In the genomic region with DNA sequence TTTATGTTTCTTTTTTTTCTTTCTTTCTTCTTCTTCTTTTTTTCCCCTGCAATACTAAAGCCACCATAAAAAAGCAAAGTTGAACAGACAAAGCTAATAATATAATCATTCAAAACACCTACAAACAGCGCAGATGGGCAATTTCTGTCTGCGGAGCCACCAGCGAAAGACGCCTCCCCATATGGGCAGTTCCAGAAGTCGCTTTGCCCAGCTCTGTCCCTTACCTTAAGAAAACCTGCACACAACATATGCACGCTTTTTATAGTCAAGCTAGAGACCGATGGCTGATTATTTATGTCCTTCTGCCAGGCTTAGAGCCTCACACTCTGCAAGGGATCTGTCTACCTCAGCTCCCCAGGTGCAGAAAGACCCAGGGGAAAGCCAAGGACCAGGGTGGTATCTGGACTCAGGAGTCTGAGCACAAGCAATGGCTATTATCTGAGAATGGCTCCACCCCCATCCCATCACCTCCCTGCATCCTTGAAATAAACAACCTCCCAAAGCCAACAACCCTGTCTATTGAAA, we compare ENCODE assay signal across 24 mouse cellular contexts.
DNase-seq lines count a peak whose midpoint lies in the region; ATAC-seq and TF ChIP-seq lines count a peak whose summit lies in the region.
"Had no signal": no experiment of that assay in that cellular context is flagged by ENCODE, and none has a peak within 500 bp of the region (broad histone marks: within the 10 kb centered on the region; RNA-seq: fewer than 3 reads in every experiment).

No protein-coding gene starts in this region.

- DNase-seq in heart, adult 11 months, result peak; percentile 55
- DNase-seq in heart, postnatal 36 days, result no peak
- DNase-seq in left cerebral cortex, postnatal 25 days (ENCODE audit: low spot score in 2 of 2), result peak; percentile 27 to 29
- no peak for DNase-seq in left cerebral cortex, adult 18-20 months (ENCODE audit: low spot score in 2 of 2)
- DNase-seq in brain, embryonic 18.5 days (ENCODE audit: low read depth, low spot score), result peak; percentile 12
- peak; percentile 10 to 18 for DNase-seq in right cerebral cortex, postnatal 36 days (ENCODE audit: low spot score in 2 of 2)
- no peak for DNase-seq in midbrain, postnatal 0 days (ENCODE audit: low spot score)
- DNase-seq: adrenal gland, adult 2 months; cerebellum, postnatal 36 days; embryo, embryonic 11 days; gastrocnemius, postnatal 10 days; heart, postnatal 10 days; liver; lung, postnatal 4 days; midbrain, embryonic 14.5 days; thymus, adult 2 months; thymus, postnatal 4 days had no signal

- no peaks in the 10 kb centered on the region for H3K4me1 ChIP-seq in midbrain, postnatal 0 days (ENCODE audit: insufficient read depth, low read length)

- no peaks in the 10 kb centered on the region for H3K27me3 ChIP-seq in midbrain, postnatal 0 days (ENCODE audit: insufficient read depth, low read length)
- H3K27me3 ChIP-seq: embryonic facial prominence, embryonic 13.5 days; hindbrain, embryonic 12.5 days; neural tube, embryonic 12.5 days had no signal

- no peak overlapping the region for H3K9ac ChIP-seq in midbrain, postnatal 0 days (replicated peaks; ENCODE audit: low read length, poor library complexity, severe bottlenecking)
- H3K9ac ChIP-seq: embryonic facial prominence, embryonic 13.5 days; hindbrain, embryonic 12.5 days; neural tube, embryonic 12.5 days had no signal

- no peaks in the 10 kb centered on the region for H3K9me3 ChIP-seq in midbrain, postnatal 0 days (ENCODE audit: low read length)
- H3K9me3 ChIP-seq: hindbrain, embryonic 12.5 days had no signal

- intact Hi-C loops in heart, postnatal 36 days (cut with DNase I), result no loop called here
- intact Hi-C loops in left cerebral cortex, postnatal 25 days (cut with DNase I), result no loop called here

- no peaks in the 10 kb centered on the region for H3K36me3 ChIP-seq in midbrain, postnatal 0 days (ENCODE audit: insufficient read depth, low read length)
- H3K36me3 ChIP-seq: embryonic facial prominence, embryonic 13.5 days; hindbrain, embryonic 12.5 days; limb, embryonic 10.5 days; neural tube, embryonic 12.5 days had no signal

- H3K4me2 ChIP-seq in midbrain, postnatal 0 days (ENCODE audit: low read depth, low read length, poor library complexity, severe bottlenecking), result no peak overlapping the region
- H3K4me2 ChIP-seq: embryonic facial prominence, embryonic 13.5 days; heart, embryonic 11.5 days; hindbrain, embryonic 12.5 days; neural tube, embryonic 12.5 days had no signal

- H3K4me3 ChIP-seq in midbrain, postnatal 0 days (ENCODE audit: low read depth, low read length), result no peak overlapping the region
- H3K4me3 ChIP-seq: embryonic facial prominence, embryonic 13.5 days; erythroblast, embryonic 14.5 days; hindbrain, embryonic 12.5 days; limb, embryonic 10.5 days; neural tube, embryonic 12.5 days had no signal

- TF ChIP-seq CTCF in midbrain, postnatal 0 days (IDR thresholded peaks at IDR 0.05), result no peak

- ATAC-seq in midbrain, postnatal 0 days (ENCODE audit: low FRiP score), result no peak
- ATAC-seq: intestine, postnatal 0 days had no signal

- H3K27ac ChIP-seq in midbrain, postnatal 0 days (ENCODE audit: low read depth, low read length), result no peak overlapping the region
- H3K27ac ChIP-seq: embryonic facial prominence, embryonic 13.5 days; hindbrain, embryonic 12.5 days; neural tube, embryonic 12.5 days had no signal

- WGBS in midbrain, postnatal 0 days, result 93% methylated on average over 7 of the region's 7 CpGs

Comparison
In these comparisons a context has a peak if more than half of its experiments do, and no peak if none do; other contexts are left out.
1. DNase-seq: peak in heart, adult 11 months (single experiment), left cerebral cortex, postnatal 25 days (2 of 2), brain, embryonic 18.5 days (single experiment) and right cerebral cortex, postnatal 36 days (2 of 2); none in heart, postnatal 36 days (0 of 2), left cerebral cortex, adult 18-20 months (0 of 2) and midbrain, postnatal 0 days (single experiment).